Mouse (Mus musculus): ENCODE results near the gene Krtap2-4.
A peak's percentile ranks its signal among the peaks of the same experiment; 100 is the strongest.

Krtap2-4 gene

GRCm38 (mm10) chr11:99583245-99583704, 31.4 kb downstream of the Krtap2-4 start, which contains the start of gene Krtap1-4:
Gene Krtap1-4, minus strand, starts transcription at chr11:99583654.
- no peak for DNase-seq (ENCODE audit: low spot score in 2 of 2)

- no peak for DNase-seq (ENCODE audit: low spot score in 2 of 2)
These were observed 33.1 kb downstream of the Krtap2-4 start for GRCm38 (mm10) chr11:99581564-99581963.

GRCm38 (mm10) chr11:99581051-99581450, 33.6 kb downstream of the Krtap2-4 start:
- DNase-seq (ENCODE audit: low spot score in 2 of 2), result no peak

- DNase-seq (ENCODE audit: low spot score in 2 of 2), result no peak
These were observed 34.0 kb downstream of the Krtap2-4 start, which contains the start of gene Krtap1-5 for GRCm38 (mm10) chr11:99580636-99581035. Gene Krtap1-5, minus strand, starts transcription at chr11:99581016.

- DNase-seq (ENCODE audit: low spot score in 2 of 2), result peak; percentile 23 to 65
These were observed 40.5 kb downstream of the Krtap2-4 start for GRCm38 (mm10) chr11:99574106-99574505.

GRCm38 (mm10) chr11:99573164-99573563, 41.5 kb downstream of the Krtap2-4 start:
- no peak for DNase-seq (ENCODE audit: low spot score in 2 of 2)

GRCm38 (mm10) chr11:99566530-99566929, 48.1 kb downstream of the Krtap2-4 start, which contains the start of gene Krtap3-1:
Gene Krtap3-1, minus strand, starts transcription at chr11:99566630.
- DNase-seq (ENCODE audit: low spot score in 2 of 2), result no peak

Measured in thymus, postnatal 10 days (tissue).